Mouse (Mus musculus) forebrain, postnatal 0 days (tissue): ENCODE data around the gene Capza2. TPM values are rescaled to one million over a fixed set of nuclear protein-coding genes. Genes with fewer than 3 reads are reported as not detected.
A peak's percentile ranks its signal among the peaks of the same experiment; 100 is the strongest.

Source experiments
- ATAC-seq: fragments of 200-750 bp; cut with Nextera tagmentation; 2 replicates; pipeline ENCODE4 v1.8.0; 2017; ENCODE audit warnings: mild to moderate bottlenecking, moderate library complexity
- DNase-seq: peaks from one replicate; pipeline ENCODE4 v3.0.0-alpha.2; 2015
- H3K27ac ChIP-seq: fragments of 300-500 bp; sonication (generic); 2 replicates; pipeline ENCODE4 v1.5.1; 2014; ENCODE audit warnings: low read depth, mild to moderate bottlenecking, antibody characterized with exemption, low read length, moderate library complexity, mixed read lengths
- H3K27me3 ChIP-seq: fragments of 300-500 bp; sonication (generic); 2 replicates; pipeline ENCODE4 v1.6.1; 2014; ENCODE audit warnings: mild to moderate bottlenecking, low read length, mixed read lengths; ENCODE audit not compliant: insufficient read depth
- H3K36me3 ChIP-seq: fragments of 300-500 bp; sonication (generic); 2 replicates; pipeline ENCODE4 v1.6.1; 2014; ENCODE audit warnings: mild to moderate bottlenecking, moderate library complexity; ENCODE audit not compliant: insufficient read depth
- H3K4me1 ChIP-seq: fragments of 300-500 bp; sonication (generic); 2 replicates; pipeline ENCODE4 v1.6.1; 2014; ENCODE audit warnings: antibody characterized with exemption; ENCODE audit not compliant: insufficient read depth
- H3K4me2 ChIP-seq: fragments of 300-500 bp; sonication (generic); 2 replicates; pipeline ENCODE4 v1.6.1; 2014; ENCODE audit warnings: low read depth, mild to moderate bottlenecking, moderate library complexity
- H3K4me3 ChIP-seq: fragments of 300-500 bp; sonication (generic); 2 replicates; pipeline ENCODE4 v1.5.1; 2014; ENCODE audit warnings: low read depth, low read length, mixed read lengths
- H3K9ac ChIP-seq: fragments of 300-500 bp; sonication (generic); 2 replicates; pipeline ENCODE4 v1.6.1; 2014; ENCODE audit warnings: mild to moderate bottlenecking
- H3K9me3 ChIP-seq: fragments of 300-500 bp; sonication (generic); 2 replicates; pipeline ENCODE4 v1.6.1; 2016; ENCODE audit warnings: low read length
- CTCF ChIP-seq: sonication (generic); IDR thresholded peaks from 2 replicates; pipeline ENCODE4 v1.5.1; 2016; ENCODE audit warnings: antibody characterized with exemption, control low read depth, low read depth
- WGBS: fragments of 180-500 bp; shearing (Covaris S2); extraction: QIAGEN DNeasy Blood & Tissue Kit; methylation state at CpG from one replicate; pipeline ENCODE4 v1.1.7; 2014; 5-methylcytosine and 5-hydroxymethylcytosine counted together
- polyA plus RNA-seq: library from polyadenylated mRNA; unstranded; fragments of >200 nt; fragmentation: Nextera tagmentation; extraction: Ambion mirVana; gene quantifications from 2 replicates; pipeline ENCODE4 v1.2.1, GENCODE M21; 2015
- total RNA-seq: library from RNA; depleted of rRNA; stranded (reverse); fragments of >200 nt; gene quantifications from 2 replicates; pipeline ENCODE4 v1.2.3, GENCODE M21; 2014

Gene Capza2
- total and polyA plus RNA-seq, 2 experiments from 2014 or later = 204 to 268 TPM

GRCm38 (mm10) chr6:17642739-17643138 is 6.7 kb downstream of the Capza2 start:
- WGBS = 81% methylated on average over 3 of the region's 3 CpGs
- DNase-seq = no peak
- Histone ChIP-seq H3K27me3 (no peaks in the 10 kb centered on the region), H3K36me3 (no peaks in the 10 kb centered on the region), H3K9me3 (no peaks in the 10 kb centered on the region), H3K4me2 (no peak overlapping the region), H3K9ac (no peak overlapping the region), H3K4me1 (peaks cover 6% of the 10 kb centered on the region; the same call in 1 of the 2 replicates), H3K4me3 (no peak overlapping the region), H3K27ac (no peak overlapping the region)
- TF ChIP-seq CTCF = no peak
- no peak for ATAC-seq

DNA sequence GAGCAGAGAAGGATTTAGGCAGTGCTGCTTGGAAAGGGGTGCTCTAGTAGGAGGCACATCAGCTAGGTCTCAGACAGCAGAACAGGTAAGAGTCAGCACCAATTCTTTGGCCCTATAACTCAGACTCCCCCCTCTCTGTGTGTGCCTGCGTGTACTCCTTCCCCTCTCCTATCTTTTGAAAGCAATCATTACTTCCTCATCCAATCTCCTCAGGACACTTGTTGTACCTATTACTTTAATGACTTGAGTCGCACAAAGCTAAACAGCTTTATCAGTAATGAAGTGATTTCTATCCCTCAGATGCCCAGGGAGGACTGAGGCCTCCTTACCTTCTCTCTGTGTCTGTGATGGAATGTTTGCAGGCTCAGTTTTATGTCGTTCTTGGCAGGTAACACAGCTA is 10.1 kb downstream of the Capza2 start:
- H3K36me3 ChIP-seq = peaks cover 10% of the 10 kb centered on the region; the same call in 1 of the 2 replicates
- no peak overlapping the region for H3K9ac ChIP-seq
- H3K4me2 ChIP-seq = no peak overlapping the region
- no peaks in the 10 kb centered on the region for H3K27me3 ChIP-seq
- DNase-seq = no peak
- 75% methylated on average over 3 of the region's 3 CpGs for WGBS
- H3K27ac ChIP-seq = no peak overlapping the region
- ATAC-seq = no peak
- TF ChIP-seq CTCF = no peak
- no peaks in the 10 kb centered on the region for H3K4me1 ChIP-seq
- no peak overlapping the region for H3K4me3 ChIP-seq
- H3K9me3 ChIP-seq = no peaks in the 10 kb centered on the region

DNA sequence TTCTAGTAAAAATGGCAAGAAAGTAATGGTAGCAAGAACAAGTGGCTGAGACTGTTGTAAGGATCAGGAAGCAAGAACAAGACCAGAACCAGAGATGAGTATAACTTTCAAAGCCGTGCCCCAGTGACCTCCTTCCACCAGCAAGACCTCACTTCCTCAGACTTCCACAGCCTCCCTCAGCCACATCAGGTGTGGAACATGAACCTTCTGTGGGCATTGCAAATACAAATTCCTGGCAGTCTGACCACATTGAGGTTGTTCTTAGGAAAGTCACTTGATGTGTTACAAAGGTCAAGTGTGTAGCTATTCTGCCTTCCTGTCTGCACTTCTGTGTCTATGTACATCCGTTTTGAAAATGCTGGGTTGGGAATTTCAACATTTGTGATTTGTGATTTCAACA is 16.1 kb downstream of the Capza2 start:
- ATAC-seq (no peak), DNase-seq (no peak)
- 92% methylated on average over 2 of the region's 2 CpGs for WGBS
- no peak for TF ChIP-seq CTCF
- no peak overlapping the region for H3K4me3 ChIP-seq
- no peak overlapping the region for H3K9ac ChIP-seq
- no peak overlapping the region for H3K4me2 ChIP-seq
- H3K9me3 ChIP-seq = no peaks in the 10 kb centered on the region
- H3K36me3 ChIP-seq = peaks cover 20% of the 10 kb centered on the region
- H3K27ac ChIP-seq = no peak overlapping the region
- no peaks in the 10 kb centered on the region for H3K27me3 ChIP-seq
- no peaks in the 10 kb centered on the region for H3K4me1 ChIP-seq

GRCm38 (mm10) chr6:17655080-17655479 is 19.0 kb downstream of the Capza2 start:
- WGBS = 94% methylated on average over 2 of the region's 2 CpGs
- no peaks in the 10 kb centered on the region for H3K27me3 ChIP-seq
- no peak for ATAC-seq
- no peak overlapping the region for H3K4me2 ChIP-seq
- no peak overlapping the region for H3K9ac ChIP-seq
- peaks cover 16% of the 10 kb centered on the region for H3K36me3 ChIP-seq
- no peaks in the 10 kb centered on the region for H3K9me3 ChIP-seq
- no peak overlapping the region for H3K27ac ChIP-seq
- H3K4me1 ChIP-seq = no peaks in the 10 kb centered on the region
- no peak for TF ChIP-seq CTCF
- no peak overlapping the region for H3K4me3 ChIP-seq
- DNase-seq = no peak

DNA sequence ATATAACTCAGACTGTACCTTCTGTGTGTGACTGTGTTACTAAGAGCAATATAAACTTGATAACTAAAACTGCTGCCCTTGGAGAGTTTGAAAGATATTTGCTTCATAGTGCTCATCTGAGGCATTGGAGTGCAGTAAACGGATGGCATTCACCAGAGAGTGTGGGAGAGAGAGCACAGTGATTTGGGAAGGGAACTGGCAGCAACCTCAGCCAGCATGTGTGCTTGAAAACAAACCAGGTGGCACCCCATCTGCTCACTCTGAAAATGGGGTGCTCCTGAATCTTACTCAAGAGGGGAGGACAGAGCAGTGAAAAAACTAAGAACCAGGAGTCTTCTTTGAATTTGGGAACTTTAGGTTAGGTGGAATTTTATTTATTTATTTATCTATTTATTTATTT is 21.3 kb downstream of the Capza2 start:
- no peak for TF ChIP-seq CTCF
- peaks cover 17% of the 10 kb centered on the region for H3K36me3 ChIP-seq
- no peak overlapping the region for H3K4me3 ChIP-seq
- H3K4me1 ChIP-seq = no peaks in the 10 kb centered on the region
- no peak overlapping the region for H3K9ac ChIP-seq
- no peak overlapping the region for H3K4me2 ChIP-seq
- no peaks in the 10 kb centered on the region for H3K9me3 ChIP-seq
- 63% methylated on average over 1 of the region's 1 CpGs for WGBS
- H3K27me3 ChIP-seq = no peaks in the 10 kb centered on the region
- H3K27ac ChIP-seq = no peak overlapping the region
- ATAC-seq (peak; percentile 61; the same call in 1 of the 2 replicates), DNase-seq (peak; percentile 64)

GRCm38 (mm10) chr6:17665348-17665747 is 29.3 kb downstream of the Capza2 start:
- H3K4me3 ChIP-seq = no peak overlapping the region
- no peaks in the 10 kb centered on the region for H3K9me3 ChIP-seq
- H3K27me3 ChIP-seq = no peaks in the 10 kb centered on the region
- H3K4me1 ChIP-seq = no peaks in the 10 kb centered on the region
- no peak overlapping the region for H3K9ac ChIP-seq
- 75% methylated on average over 7 of the region's 7 CpGs for WGBS
- H3K36me3 ChIP-seq = peaks cover 34% of the 10 kb centered on the region
- no peak for ATAC-seq
- no peak for DNase-seq
- H3K27ac ChIP-seq = peak overlapping the region; percentile 6
- TF ChIP-seq CTCF = no peak
- no peak overlapping the region for H3K4me2 ChIP-seq

GRCm38 (mm10) chr6:17666024-17666423 is 30.0 kb downstream of the Capza2 start:
- DNase-seq (peak; percentile 23), ATAC-seq (peak; percentile 64)
- Histone ChIP-seq H3K36me3 (peaks cover 30% of the 10 kb centered on the region), H3K9ac (no peak overlapping the region), H3K9me3 (no peaks in the 10 kb centered on the region), H3K4me2 (no peak overlapping the region), H3K4me1 (no peaks in the 10 kb centered on the region), H3K27ac (no peak overlapping the region), H3K4me3 (no peak overlapping the region), H3K27me3 (no peaks in the 10 kb centered on the region)
- no peak for TF ChIP-seq CTCF

- ATAC-seq (no peak), DNase-seq (no peak)
- Histone ChIP-seq H3K4me2 (no peak overlapping the region), H3K36me3 (peaks cover 28% of the 10 kb centered on the region), H3K27me3 (no peaks in the 10 kb centered on the region), H3K4me1 (no peaks in the 10 kb centered on the region), H3K27ac (no peak overlapping the region), H3K9me3 (no peaks in the 10 kb centered on the region), H3K9ac (no peak overlapping the region), H3K4me3 (no peak overlapping the region)
- WGBS = 92% methylated on average over 3 of the region's 3 CpGs
- no peak for TF ChIP-seq CTCF
These were observed 31.8 kb downstream of the Capza2 start for GRCm38 (mm10) chr6:17667813-17668212.
